Mouse (Mus musculus): Measurements from ENCODE around the gene Cbfa2t3.

DNA sequence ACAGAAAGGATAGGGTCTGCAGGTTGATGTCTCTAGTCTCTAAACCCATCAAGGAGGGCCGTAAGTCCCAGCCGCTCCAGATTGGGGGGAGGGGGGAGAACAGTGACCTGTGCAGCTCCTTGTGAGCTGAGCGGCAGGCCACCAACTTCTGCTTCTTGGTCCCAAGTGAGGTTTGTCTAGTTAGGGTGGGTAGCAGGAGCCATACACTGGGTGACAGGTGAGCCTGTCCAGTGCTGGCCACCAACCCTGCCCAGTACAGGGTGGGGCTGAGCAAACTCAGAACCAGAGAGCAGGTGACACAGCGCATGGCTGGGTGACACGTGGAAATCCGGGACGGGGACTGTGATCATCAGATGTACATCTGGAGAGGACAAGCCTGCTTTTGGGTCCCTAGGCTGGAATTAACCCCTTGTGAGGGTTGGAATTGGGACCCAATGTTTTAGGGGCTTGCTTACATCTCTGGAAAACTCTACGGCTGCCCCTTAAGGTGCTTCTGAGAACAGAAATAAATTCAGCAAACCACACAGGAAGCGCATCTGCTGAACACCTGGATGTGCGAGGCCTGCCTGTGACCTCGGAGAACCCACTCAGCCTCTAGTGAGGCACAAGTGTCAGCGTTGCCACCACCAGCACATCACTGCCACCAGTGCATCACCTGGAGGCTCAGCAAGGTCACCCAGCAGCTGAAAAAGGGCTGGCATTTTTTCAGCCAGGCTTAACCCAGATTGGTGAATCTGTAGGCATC is 2.7 kb upstream of the Cbfa2t3 start:
- TF ChIP-seq CTCF (IDR thresholded peaks at IDR 0.05; ENCODE audit: control insufficient read depth, insufficient read depth, low read length) (no peak; the same call in 1 of the 2 replicates), POLR2A (IDR thresholded peaks at IDR 0.05; ENCODE audit: borderline replicate concordance, control insufficient read depth, low read depth, low read length) (no peak)
